Mouse (Mus musculus) stomach, postnatal 0 days (tissue): ENCODE results near the gene Gm10135. TPM values are rescaled to one million over a fixed set of nuclear protein-coding genes. Genes with fewer than 3 reads are reported as not detected.

Source experiments
- ATAC-seq: fragments of 200-750 bp; cut with Nextera tagmentation; 2 replicates; pipeline ENCODE4 v1.8.0; 2017; ENCODE audit not compliant: low FRiP score, low TSS enrichment
- DNase-seq: peaks from one replicate; pipeline ENCODE4 v3.0.0-alpha.2; 2016; ENCODE audit warnings: low spot score
- H3K27ac ChIP-seq: fragments of 300-500 bp; sonication (generic); replicated peaks from 2 replicates; pipeline ENCODE4 v1.5.1; 2014; ENCODE audit warnings: mild to moderate bottlenecking, control low read depth
- H3K27me3 ChIP-seq: fragments of 300-500 bp; sonication (generic); 2 replicates; pipeline ENCODE4 v1.6.1; 2014; ENCODE audit warnings: low read length; ENCODE audit not compliant: control insufficient read depth, insufficient read depth
- H3K36me3 ChIP-seq: fragments of 300-500 bp; sonication (generic); 2 replicates; pipeline ENCODE4 v1.6.1; 2014; ENCODE audit warnings: low read length, mixed read lengths; ENCODE audit not compliant: control insufficient read depth, insufficient read depth
- H3K4me1 ChIP-seq: fragments of 300-500 bp; sonication (generic); replicated peaks from 2 replicates; pipeline ENCODE4 v1.6.1; 2014; ENCODE audit warnings: antibody characterized with exemption; ENCODE audit not compliant: control insufficient read depth, insufficient read depth
- H3K4me2 ChIP-seq: fragments of 300-500 bp; sonication (generic); replicated peaks from 2 replicates; pipeline ENCODE4 v1.6.1; 2014; ENCODE audit warnings: low read depth, mild to moderate bottlenecking, control low read depth, moderate library complexity
- H3K4me3 ChIP-seq: fragments of 300-500 bp; sonication (generic); 2 replicates; pipeline ENCODE4 v1.5.1; 2014; ENCODE audit warnings: low read depth, low read length, control low read depth
- H3K9ac ChIP-seq: fragments of 300-500 bp; sonication (generic); 2 replicates; pipeline ENCODE4 v1.6.1; 2014; ENCODE audit warnings: mild to moderate bottlenecking, low read length, control low read depth, mixed read lengths
- H3K9me3 ChIP-seq: fragments of 300-500 bp; sonication (generic); 2 replicates; pipeline ENCODE4 v1.6.1; 2016; ENCODE audit warnings: low read length; ENCODE audit not compliant: control insufficient read depth
- CTCF ChIP-seq: IDR thresholded peaks from 2 replicates; pipeline ENCODE4 v1.5.1; 2016; ENCODE audit warnings: antibody characterized with exemption, low read depth, mild to moderate bottlenecking, moderate library complexity
- EP300 ChIP-seq: optimal IDR thresholded peaks from 2 replicates; pipeline ENCODE3; 2016; ENCODE audit warnings: antibody characterized with exemption
- WGBS: fragments of 180-500 bp; shearing (Covaris S2); extraction: QIAGEN DNeasy Blood & Tissue Kit; methylation state at CpG from one replicate; pipeline ENCODE4 v1.1.7; 2014; 5-methylcytosine and 5-hydroxymethylcytosine counted together
- polyA plus RNA-seq: library from polyadenylated mRNA; unstranded; fragments of >200 nt; fragmentation: Nextera tagmentation; extraction: Ambion mirVana; gene quantifications from 2 replicates; pipeline ENCODE4 v1.2.1, GENCODE M21; 2015

The Gm10135 gene
- polyA plus RNA-seq, 1 experiment from 2014 or later, result not detected

DNA sequence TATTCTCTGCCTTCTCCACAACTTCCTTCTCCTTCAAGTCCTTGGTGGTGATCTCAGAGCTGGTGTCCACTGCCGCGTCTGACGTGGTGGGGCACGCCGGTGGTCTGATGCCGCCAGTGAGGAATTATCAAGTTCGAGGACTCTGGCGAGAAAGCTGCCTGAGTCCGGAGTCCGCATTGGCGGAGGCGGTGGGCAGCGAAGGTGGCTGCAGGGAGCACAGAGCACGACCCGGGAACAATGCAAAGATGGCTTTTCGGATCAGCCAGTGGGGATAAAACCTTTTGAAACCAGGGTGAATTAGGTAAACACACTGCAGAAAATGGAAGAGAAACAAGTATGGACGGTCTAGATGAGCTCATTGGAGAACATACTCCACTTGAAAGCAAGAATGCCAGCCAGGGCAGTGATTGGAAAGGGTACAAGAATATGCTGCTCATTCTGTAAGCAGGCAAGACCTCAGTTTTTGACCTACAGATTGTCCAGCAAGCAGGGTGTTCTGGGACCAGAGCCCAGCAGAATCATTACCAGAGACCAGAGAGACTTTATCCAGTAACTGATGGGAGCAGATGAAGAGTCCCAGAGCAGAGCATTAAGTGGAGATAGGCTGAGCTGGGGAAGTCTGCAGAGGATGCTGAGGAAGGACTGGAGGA is 41.4 kb downstream of the Gm10135 start:
- ATAC-seq, result no peak
- 85% methylated on average over 17 of the region's 17 CpGs for WGBS
- no peaks in the 10 kb centered on the region for H3K27me3 ChIP-seq
- TF ChIP-seq EP300 (no peak), CTCF (no peak)
- H3K36me3 ChIP-seq, result no peaks in the 10 kb centered on the region
- H3K27ac ChIP-seq, result no peak overlapping the region
- H3K4me2 ChIP-seq, result no peak overlapping the region
- H3K9ac ChIP-seq, result no peak overlapping the region
- no peak for DNase-seq
- H3K9me3 ChIP-seq, result no peaks in the 10 kb centered on the region
- no peak overlapping the region for H3K4me3 ChIP-seq
- no peaks in the 10 kb centered on the region for H3K4me1 ChIP-seq

DNA sequence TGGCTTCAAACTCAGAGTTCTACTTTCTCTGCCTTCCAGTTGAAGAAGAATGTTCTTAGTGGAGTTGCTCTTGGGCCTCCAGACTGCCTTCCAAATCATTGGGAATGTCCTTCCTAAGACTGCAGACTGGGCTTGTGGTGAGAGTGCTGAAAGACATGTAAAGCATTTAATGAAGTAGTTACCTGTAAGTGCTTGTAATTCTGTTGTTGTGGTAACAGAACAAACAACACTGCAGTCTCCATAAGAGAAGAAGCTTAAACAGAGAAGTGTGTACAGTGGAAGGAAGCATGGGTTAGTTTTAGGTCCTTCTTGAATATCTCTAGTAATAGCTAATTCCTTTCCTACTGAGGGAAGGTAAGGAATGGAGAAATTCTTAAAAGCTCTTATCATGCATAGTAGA is 47.4 kb downstream of the Gm10135 start:
- no peaks in the 10 kb centered on the region for H3K36me3 ChIP-seq

DNA sequence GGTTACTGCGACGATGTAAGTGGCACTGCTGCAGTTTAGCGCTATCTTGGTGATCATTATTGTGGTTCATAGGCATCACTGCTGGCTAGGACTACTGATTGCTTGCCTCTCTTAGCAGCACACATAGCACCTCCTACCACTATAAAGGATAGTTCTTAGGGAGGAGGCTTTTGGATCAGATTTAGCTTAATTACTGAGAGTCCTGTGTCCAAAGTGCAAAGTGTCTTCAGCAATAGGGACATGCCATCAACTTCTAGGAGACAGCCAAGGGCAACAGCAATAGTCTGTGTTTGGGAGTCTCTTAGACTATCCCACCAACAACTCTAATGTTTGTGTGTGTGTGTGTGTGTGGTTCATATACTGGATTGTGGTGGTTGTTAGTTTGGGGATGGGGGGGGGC is 51.7 kb downstream of the Gm10135 start:
- 96% methylated on average over 3 of the region's 3 CpGs for WGBS
- ATAC-seq, result no peak

More for the DNA sequence above, 47.4 kb downstream of the Gm10135 start:
- no peaks in the 10 kb centered on the region for H3K27me3 ChIP-seq
- no peak overlapping the region for H3K27ac ChIP-seq
- no peak for TF ChIP-seq EP300
- no peak for TF ChIP-seq CTCF
- ATAC-seq, result no peak
- no peak for DNase-seq
- H3K4me2 ChIP-seq, result no peak overlapping the region
- H3K4me1 ChIP-seq, result no peaks in the 10 kb centered on the region
- H3K4me3 ChIP-seq, result no peak overlapping the region
- no peak overlapping the region for H3K9ac ChIP-seq
- no peaks in the 10 kb centered on the region for H3K9me3 ChIP-seq

DNA sequence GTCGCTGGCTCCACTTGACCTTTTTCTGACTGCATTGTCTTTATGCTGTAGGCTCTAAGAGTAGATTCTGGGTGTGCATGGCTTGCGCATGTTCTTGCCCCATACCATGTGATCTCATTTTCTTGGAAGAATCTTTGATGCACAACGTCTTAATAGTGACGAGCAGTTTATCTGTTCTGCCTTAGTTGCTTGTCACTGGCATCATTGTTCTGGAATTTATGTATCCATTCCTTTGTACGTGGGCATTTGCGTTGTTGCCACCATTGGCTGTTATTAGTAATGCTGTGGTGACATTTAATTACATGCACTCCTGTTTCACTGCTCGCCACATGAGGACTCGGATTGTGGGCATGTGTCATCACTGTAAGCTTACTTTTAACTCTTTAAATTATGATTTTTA is 53.3 kb downstream of the Gm10135 start:
- TF ChIP-seq EP300 (no peak), CTCF (no peak)
- H3K4me1 ChIP-seq, result peaks cover 8% of the 10 kb centered on the region; the same call in 1 of the 2 replicates
- no peaks in the 10 kb centered on the region for H3K27me3 ChIP-seq
- WGBS, result 85% methylated on average over 8 of the region's 8 CpGs
- no peak for DNase-seq
- H3K36me3 ChIP-seq, result no peaks in the 10 kb centered on the region
- no peak overlapping the region for H3K9ac ChIP-seq
- H3K9me3 ChIP-seq, result no peaks in the 10 kb centered on the region
- no peak for ATAC-seq
- no peak overlapping the region for H3K4me2 ChIP-seq
- no peak overlapping the region for H3K4me3 ChIP-seq
- H3K27ac ChIP-seq, result no peak overlapping the region

More for the DNA sequence above, 51.7 kb downstream of the Gm10135 start:
- no peaks in the 10 kb centered on the region for H3K27me3 ChIP-seq
- H3K27ac ChIP-seq, result no peak overlapping the region
- H3K9ac ChIP-seq, result no peak overlapping the region
- no peak overlapping the region for H3K4me2 ChIP-seq
- H3K4me1 ChIP-seq, result no peaks in the 10 kb centered on the region
- TF ChIP-seq EP300 (no peak), CTCF (no peak)
- DNase-seq, result no peak
- H3K4me3 ChIP-seq, result no peak overlapping the region
- no peaks in the 10 kb centered on the region for H3K36me3 ChIP-seq
- H3K9me3 ChIP-seq, result no peaks in the 10 kb centered on the region

DNA sequence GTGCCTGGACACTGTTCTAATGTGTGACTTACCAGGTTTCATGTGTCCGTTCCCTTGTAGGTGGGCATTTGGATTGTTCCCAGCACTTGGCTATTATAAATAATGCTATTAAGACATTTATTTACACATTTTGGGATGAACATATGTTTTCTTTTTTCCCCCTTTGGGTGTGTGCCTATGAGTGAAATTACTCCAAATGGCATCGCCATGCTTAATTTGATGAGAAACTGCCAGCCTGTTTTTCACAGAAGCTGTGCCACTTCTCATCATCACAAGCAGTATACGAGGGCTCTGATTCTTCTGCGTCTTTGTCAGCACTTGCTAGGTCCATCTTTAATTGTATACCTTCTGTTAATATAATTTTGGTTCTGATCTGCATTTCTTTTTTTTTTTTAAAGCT is 54.1 kb downstream of the Gm10135 start:
- no peak overlapping the region for H3K27ac ChIP-seq
- H3K4me2 ChIP-seq, result no peak overlapping the region
- WGBS, result 81% methylated on average over 4 of the region's 4 CpGs
- no peak overlapping the region for H3K4me3 ChIP-seq
- no peaks in the 10 kb centered on the region for H3K36me3 ChIP-seq
- H3K27me3 ChIP-seq, result no peaks in the 10 kb centered on the region
- no peak overlapping the region for H3K9ac ChIP-seq
- no peaks in the 10 kb centered on the region for H3K9me3 ChIP-seq
- no peak for TF ChIP-seq EP300
- no peak for TF ChIP-seq CTCF
- H3K4me1 ChIP-seq, result peaks cover 9% of the 10 kb centered on the region; the same call in 1 of the 2 replicates
- ATAC-seq (no peak), DNase-seq (no peak)

DNA sequence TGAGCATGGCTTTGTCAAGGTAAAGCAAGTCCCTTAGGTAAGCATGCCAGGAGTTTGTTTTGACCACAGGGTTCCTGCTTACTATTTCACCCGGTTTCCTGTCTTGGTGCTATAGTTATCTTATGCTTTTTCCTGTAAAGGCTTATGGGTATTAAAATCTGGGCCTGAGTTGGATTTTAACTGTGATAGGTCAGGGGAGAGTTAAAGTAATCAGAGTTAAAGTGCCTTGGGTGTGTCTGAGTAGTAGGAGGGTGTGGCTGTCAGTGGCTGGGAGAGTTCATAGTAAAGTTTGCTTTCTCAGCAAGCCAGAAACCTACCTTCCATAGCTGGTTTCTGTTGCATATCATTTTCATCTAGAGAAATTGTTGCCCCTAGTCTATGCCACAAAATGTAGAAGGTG is 57.7 kb downstream of the Gm10135 start:
- DNase-seq, result no peak
- ATAC-seq, result no peak
- H3K36me3 ChIP-seq, result no peaks in the 10 kb centered on the region
- H3K9me3 ChIP-seq, result no peaks in the 10 kb centered on the region
- H3K27me3 ChIP-seq, result no peaks in the 10 kb centered on the region
- H3K27ac ChIP-seq, result peak overlapping the region; percentile 78
- H3K4me3 ChIP-seq, result no peak overlapping the region
- peaks cover 9% of the 10 kb centered on the region; the same call in 1 of the 2 replicates for H3K4me1 ChIP-seq
- 20% methylated on average over 1 of the region's 1 CpGs for WGBS
- H3K4me2 ChIP-seq, result peak overlapping the region; percentile 85
- TF ChIP-seq CTCF (no peak), EP300 (no peak)
- H3K9ac ChIP-seq, result no peak overlapping the region
